Mouse (Mus musculus): ENCODE results near the gene F3. TPM values are rescaled to one million over a fixed set of nuclear protein-coding genes. Genes with fewer than 3 reads are reported as not detected.

Gene F3
- total and polyA plus RNA-seq, 3 experiments: not detected

- no peak for TF ChIP-seq TAL1 (conservative IDR thresholded peaks at IDR 0.05; ENCODE audit: low read depth, low read length)
- TF ChIP-seq GATA2 (IDR thresholded peaks at IDR 0.05; ENCODE audit: borderline replicate concordance, low read depth, low read length): no peak
- TF ChIP-seq CTCF (IDR thresholded peaks at IDR 0.05; ENCODE audit: low read depth, low read length): no peak
- no peak for TF ChIP-seq GATA1 (IDR thresholded peaks at IDR 0.05; ENCODE audit: borderline replicate concordance, low read length)
- no peak for TF ChIP-seq POLR2AphosphoS5 (IDR thresholded peaks at IDR 0.05; ENCODE audit: insufficient replicate concordance, low read depth, low read length)
- DNase-seq (ENCODE audit: low spot score): no peak
- H3K27me3 ChIP-seq (ENCODE audit: insufficient read depth, low read length): peaks cover 40% of the 10 kb centered on the region
- peaks cover 27% of the 10 kb centered on the region for H3K4me1 ChIP-seq (ENCODE audit: insufficient read depth, low read depth, low read length)
- H3K9me3 ChIP-seq (replicated peaks): peaks cover 9% of the 10 kb centered on the region
- no peaks in the 10 kb centered on the region for H3K36me3 ChIP-seq (replicated peaks)
- no peak overlapping the region for H3K4me3 ChIP-seq (ENCODE audit: low read depth, low read length)
- no peak for ATAC-seq (ENCODE audit: extremely low read depth, insufficient number of reproducible peaks, low FRiP score, poor library complexity, severe bottlenecking)
Measured at GRCm38 (mm10) chr3:121718679-121719078, 4.7 kb upstream of the F3 start.

- H3K9me3 ChIP-seq (replicated peaks): peaks cover 9% of the 10 kb centered on the region
- H3K4me1 ChIP-seq (ENCODE audit: insufficient read depth, low read depth, low read length): peaks cover 25% of the 10 kb centered on the region
- no peak for DNase-seq (ENCODE audit: low spot score)
- H3K4me3 ChIP-seq (ENCODE audit: low read depth, low read length): no peak overlapping the region
- H3K36me3 ChIP-seq (replicated peaks): no peaks in the 10 kb centered on the region
- TF ChIP-seq POLR2AphosphoS5 (IDR thresholded peaks at IDR 0.05; ENCODE audit: insufficient replicate concordance, low read depth, low read length) (no peak), TAL1 (conservative IDR thresholded peaks at IDR 0.05; ENCODE audit: low read depth, low read length) (no peak), GATA2 (IDR thresholded peaks at IDR 0.05; ENCODE audit: borderline replicate concordance, low read depth, low read length) (no peak), GATA1 (IDR thresholded peaks at IDR 0.05; ENCODE audit: borderline replicate concordance, low read length) (no peak), CTCF (IDR thresholded peaks at IDR 0.05; ENCODE audit: low read depth, low read length) (no peak)
- no peak for ATAC-seq (ENCODE audit: extremely low read depth, insufficient number of reproducible peaks, low FRiP score, poor library complexity, severe bottlenecking)
- peaks cover 43% of the 10 kb centered on the region for H3K27me3 ChIP-seq (ENCODE audit: insufficient read depth, low read length)
Measured at GRCm38 (mm10) chr3:121719701-121720100, 3.6 kb upstream of the F3 start.

- TF ChIP-seq GATA1 (IDR thresholded peaks at IDR 0.05; ENCODE audit: borderline replicate concordance, low read length): no peak
- no peak for TF ChIP-seq CTCF (IDR thresholded peaks at IDR 0.05; ENCODE audit: low read depth, low read length)
- no peak for TF ChIP-seq TAL1 (conservative IDR thresholded peaks at IDR 0.05; ENCODE audit: low read depth, low read length)
- TF ChIP-seq POLR2AphosphoS5 (IDR thresholded peaks at IDR 0.05; ENCODE audit: insufficient replicate concordance, low read depth, low read length): no peak
- no peak for TF ChIP-seq GATA2 (IDR thresholded peaks at IDR 0.05; ENCODE audit: borderline replicate concordance, low read depth, low read length)
- peaks cover 35% of the 10 kb centered on the region for H3K27me3 ChIP-seq (ENCODE audit: insufficient read depth, low read length)
- peak overlapping the region; percentile 33; the same call in 1 of the 2 replicates for H3K4me3 ChIP-seq (ENCODE audit: low read depth, low read length)
- H3K4me1 ChIP-seq (ENCODE audit: insufficient read depth, low read depth, low read length): peaks cover 17% of the 10 kb centered on the region
- H3K9me3 ChIP-seq (replicated peaks): peaks cover 9% of the 10 kb centered on the region
- ATAC-seq (ENCODE audit: extremely low read depth, insufficient number of reproducible peaks, low FRiP score, poor library complexity, severe bottlenecking): no peak
- H3K36me3 ChIP-seq (replicated peaks): no peaks in the 10 kb centered on the region
- DNase-seq (ENCODE audit: low spot score): no peak
Measured at GRCm38 (mm10) chr3:121720801-121721690, 2.3 kb upstream of the F3 start.

- Histone ChIP-seq H3K4me1 (ENCODE audit: insufficient read depth, low read depth, low read length) (peaks cover 17% of the 10 kb centered on the region), H3K4me3 (ENCODE audit: low read depth, low read length) (no peak overlapping the region), H3K9me3 (replicated peaks) (peaks cover 9% of the 10 kb centered on the region), H3K36me3 (replicated peaks) (no peaks in the 10 kb centered on the region), H3K27me3 (ENCODE audit: insufficient read depth, low read length) (peaks cover 32% of the 10 kb centered on the region)
- ATAC-seq (ENCODE audit: extremely low read depth, insufficient number of reproducible peaks, low FRiP score, poor library complexity, severe bottlenecking) (no peak), DNase-seq (ENCODE audit: low spot score) (no peak)
- TF ChIP-seq CTCF (IDR thresholded peaks at IDR 0.05; ENCODE audit: low read depth, low read length): no peak
- no peak for TF ChIP-seq GATA2 (IDR thresholded peaks at IDR 0.05; ENCODE audit: borderline replicate concordance, low read depth, low read length)
- TF ChIP-seq GATA1 (IDR thresholded peaks at IDR 0.05; ENCODE audit: borderline replicate concordance, low read length): no peak
- TF ChIP-seq TAL1 (conservative IDR thresholded peaks at IDR 0.05; ENCODE audit: low read depth, low read length): no peak
- TF ChIP-seq POLR2AphosphoS5 (IDR thresholded peaks at IDR 0.05; ENCODE audit: insufficient replicate concordance, low read depth, low read length): no peak
Measured at GRCm38 (mm10) chr3:121721691-121722070, 1.7 kb upstream of the F3 start.

GRCm38 (mm10) chr3:121723968-121724524 lies 709 bp downstream of the F3 start:
- ATAC-seq (ENCODE audit: extremely low read depth, insufficient number of reproducible peaks, low FRiP score, poor library complexity, severe bottlenecking) (no peak), DNase-seq (ENCODE audit: low spot score) (no peak)
- H3K9me3 ChIP-seq (replicated peaks): peaks cover 9% of the 10 kb centered on the region
- H3K36me3 ChIP-seq (replicated peaks): no peaks in the 10 kb centered on the region
- H3K27me3 ChIP-seq (ENCODE audit: insufficient read depth, low read length): peaks cover 29% of the 10 kb centered on the region
- no peak for TF ChIP-seq GATA1 (IDR thresholded peaks at IDR 0.05; ENCODE audit: borderline replicate concordance, low read length)
- TF ChIP-seq POLR2AphosphoS5 (IDR thresholded peaks at IDR 0.05; ENCODE audit: insufficient replicate concordance, low read depth, low read length): no peak
- TF ChIP-seq TAL1 (conservative IDR thresholded peaks at IDR 0.05; ENCODE audit: low read depth, low read length): no peak
- TF ChIP-seq CTCF (IDR thresholded peaks at IDR 0.05; ENCODE audit: low read depth, low read length): no peak
- TF ChIP-seq GATA2 (IDR thresholded peaks at IDR 0.05; ENCODE audit: borderline replicate concordance, low read depth, low read length): no peak
- H3K4me3 ChIP-seq (ENCODE audit: low read depth, low read length): no peak overlapping the region
- peaks cover 17% of the 10 kb centered on the region for H3K4me1 ChIP-seq (ENCODE audit: insufficient read depth, low read depth, low read length)

GRCm38 (mm10) chr3:121724553-121724952 lies 1.2 kb downstream of the F3 start:
- TF ChIP-seq CTCF (IDR thresholded peaks at IDR 0.05; ENCODE audit: low read depth, low read length): no peak
- Histone ChIP-seq H3K4me1 (ENCODE audit: insufficient read depth, low read depth, low read length) (peaks cover 17% of the 10 kb centered on the region), H3K36me3 (replicated peaks) (no peaks in the 10 kb centered on the region), H3K9me3 (replicated peaks) (peaks cover 9% of the 10 kb centered on the region), H3K27me3 (ENCODE audit: insufficient read depth, low read length) (peaks cover 29% of the 10 kb centered on the region), H3K4me3 (ENCODE audit: low read depth, low read length) (no peak overlapping the region)
- ATAC-seq (ENCODE audit: extremely low read depth, insufficient number of reproducible peaks, low FRiP score, poor library complexity, severe bottlenecking): no peak
- no peak for DNase-seq (ENCODE audit: low spot score)
